Mouse (Mus musculus) liver, embryonic 12.5 days (tissue): Measurements from ENCODE around the gene Cntd1. TPM values are rescaled to one million over a fixed set of nuclear protein-coding genes. Genes with fewer than 3 reads are reported as not detected.
A peak's percentile ranks its signal among the peaks of the same experiment; 100 is the strongest.

Experiments used
- ATAC-seq: fragments of 200-750 bp; cut with Nextera tagmentation; 2 replicates; pipeline ENCODE4 v1.8.0; 2017; ENCODE audit warnings: moderate number of reproducible peaks, mild to moderate bottlenecking, moderate library complexity
- H3K27ac ChIP-seq: fragments of 300-500 bp; sonication (generic); 2 replicates; pipeline ENCODE4 v1.5.1; 2016; ENCODE audit warnings: mild to moderate bottlenecking
- H3K27me3 ChIP-seq: fragments of 300-500 bp; sonication (generic); replicated peaks from 2 replicates; pipeline ENCODE4 v1.6.1; 2016; ENCODE audit warnings: mild to moderate bottlenecking, moderate library complexity
- H3K36me3 ChIP-seq: fragments of 300-500 bp; sonication (generic); 2 replicates; pipeline ENCODE4 v1.6.1; 2016; ENCODE audit warnings: mild to moderate bottlenecking, moderate library complexity
- H3K4me1 ChIP-seq: fragments of 300-500 bp; sonication (generic); 2 replicates; pipeline ENCODE4 v1.6.1; 2016
- H3K4me2 ChIP-seq: fragments of 300-500 bp; sonication (generic); 2 replicates; pipeline ENCODE4 v1.6.1; 2016; ENCODE audit warnings: mild to moderate bottlenecking, moderate library complexity
- H3K4me3 ChIP-seq: fragments of 300-500 bp; sonication (generic); 2 replicates; pipeline ENCODE4 v1.5.1; 2016; ENCODE audit warnings: mild to moderate bottlenecking, moderate library complexity
- H3K9ac ChIP-seq: fragments of 300-500 bp; sonication (generic); 2 replicates; pipeline ENCODE4 v1.6.1; 2016; ENCODE audit warnings: mild to moderate bottlenecking, moderate library complexity
- H3K9me3 ChIP-seq: fragments of 300-500 bp; sonication (generic); replicated peaks from 2 replicates; pipeline ENCODE4 v1.6.1; 2016; ENCODE audit warnings: mild to moderate bottlenecking, moderate library complexity
- WGBS: fragments of 180-500 bp; shearing (Covaris S2); methylation state at CpG from one replicate; pipeline ENCODE4 v1.1.7; 2016; ENCODE audit not compliant: insufficient replicate concordance; 5-methylcytosine and 5-hydroxymethylcytosine counted together
- polyA plus RNA-seq: library from polyadenylated mRNA; unstranded; fragments of >200 nt; fragmentation: Nextera tagmentation; extraction: Ambion mirVana; gene quantifications from 2 replicates; pipeline ENCODE4 v1.2.1, GENCODE M21; 2016

Gene Cntd1
- polyA plus RNA-seq, 1 experiment from 2014 or later = 0.74 TPM

- peak overlapping the region; percentile 2; the same call in 1 of the 2 replicates for H3K4me3 ChIP-seq
- H3K9ac ChIP-seq = peak overlapping the region; percentile 83; the same call in 1 of the 2 replicates
- peaks cover 25% of the 10 kb centered on the region for H3K36me3 ChIP-seq
- peaks cover 33% of the 10 kb centered on the region for H3K4me1 ChIP-seq
- H3K9me3 ChIP-seq = no peaks in the 10 kb centered on the region
- 61% methylated on average over 27 of the region's 27 CpGs for WGBS
- no peak for ATAC-seq
- H3K27me3 ChIP-seq = peaks cover 6% of the 10 kb centered on the region; the same call in 1 of the 2 replicates
- peak overlapping the region; percentile 88 for H3K4me2 ChIP-seq
- H3K27ac ChIP-seq = 0 out of 2 replicates have a peak overlapping the region, but pooled peaks have one; percentile 12
Measured at GRCm38 (mm10) chr11:101276319-101277070, 2.3 kb upstream of the Cntd1 start.

GRCm38 (mm10) chr11:101277381-101278222, 1.2 kb upstream of the Cntd1 start:
- Histone ChIP-seq H3K27ac (peak overlapping the region; percentile 84), H3K36me3 (peaks cover 22% of the 10 kb centered on the region), H3K9ac (peak overlapping the region; percentile 83), H3K4me3 (peak overlapping the region; percentile 85), H3K9me3 (no peaks in the 10 kb centered on the region), H3K4me1 (peaks cover 33% of the 10 kb centered on the region), H3K4me2 (peak overlapping the region; percentile 88), H3K27me3 (peaks cover 6% of the 10 kb centered on the region; the same call in 1 of the 2 replicates)
- peak; percentile 28; the same call in 1 of the 2 replicates for ATAC-seq
- 44% methylated on average over 12 of the region's 12 CpGs for WGBS

GRCm38 (mm10) chr11:101279193-101279569, 369 bp downstream of the Cntd1 start:
- Histone ChIP-seq H3K4me1 (peaks cover 38% of the 10 kb centered on the region), H3K27ac (peak overlapping the region; percentile 84), H3K27me3 (peaks cover 6% of the 10 kb centered on the region; the same call in 1 of the 2 replicates), H3K36me3 (peaks cover 22% of the 10 kb centered on the region), H3K4me3 (peak overlapping the region; percentile 85), H3K4me2 (peak overlapping the region; percentile 88), H3K9ac (peak overlapping the region; percentile 83), H3K9me3 (no peaks in the 10 kb centered on the region)
- ATAC-seq = peak; percentile 53
- 52% methylated on average over 14 of the region's 14 CpGs for WGBS

GRCm38 (mm10) chr11:101280837-101281236, 2.0 kb downstream of the Cntd1 start:
- peaks cover 38% of the 10 kb centered on the region for H3K4me1 ChIP-seq
- H3K9me3 ChIP-seq = no peaks in the 10 kb centered on the region
- H3K27ac ChIP-seq = no peak overlapping the region
- no peak overlapping the region for H3K4me3 ChIP-seq
- no peak overlapping the region for H3K4me2 ChIP-seq
- no peak for ATAC-seq
- H3K27me3 ChIP-seq = peaks cover 6% of the 10 kb centered on the region; the same call in 1 of the 2 replicates
- 59% methylated on average over 7 of the region's 7 CpGs for WGBS
- H3K36me3 ChIP-seq = peaks cover 31% of the 10 kb centered on the region
- H3K9ac ChIP-seq = no peak overlapping the region

GRCm38 (mm10) chr11:101282896-101283295, 4.1 kb downstream of the Cntd1 start:
- no peak for ATAC-seq
- WGBS = 57% methylated on average over 5 of the region's 5 CpGs
- H3K4me1 ChIP-seq = peaks cover 17% of the 10 kb centered on the region
- no peak overlapping the region for H3K9ac ChIP-seq
- H3K4me3 ChIP-seq = no peak overlapping the region
- H3K9me3 ChIP-seq = no peaks in the 10 kb centered on the region
- no peak overlapping the region for H3K27ac ChIP-seq
- peaks cover 33% of the 10 kb centered on the region for H3K36me3 ChIP-seq
- no peak overlapping the region for H3K4me2 ChIP-seq
- H3K27me3 ChIP-seq = peaks cover 6% of the 10 kb centered on the region; the same call in 1 of the 2 replicates

GRCm38 (mm10) chr11:101283805-101284204, 5.0 kb downstream of the Cntd1 start:
- Histone ChIP-seq H3K9me3 (no peaks in the 10 kb centered on the region), H3K27me3 (peaks cover 6% of the 10 kb centered on the region; the same call in 1 of the 2 replicates), H3K4me1 (peaks cover 14% of the 10 kb centered on the region), H3K4me3 (no peak overlapping the region), H3K9ac (no peak overlapping the region), H3K4me2 (no peak overlapping the region), H3K36me3 (peaks cover 42% of the 10 kb centered on the region), H3K27ac (no peak overlapping the region)
- ATAC-seq = no peak
- WGBS = 69% methylated on average over 4 of the region's 4 CpGs

- Histone ChIP-seq H3K36me3 (peaks cover 77% of the 10 kb centered on the region), H3K4me2 (no peak overlapping the region), H3K4me3 (no peak overlapping the region), H3K9me3 (no peaks in the 10 kb centered on the region), H3K27ac (no peak overlapping the region), H3K27me3 (no peaks in the 10 kb centered on the region), H3K9ac (no peak overlapping the region), H3K4me1 (peaks cover 4% of the 10 kb centered on the region; the same call in 1 of the 2 replicates)
- ATAC-seq = no peak
- 64% methylated on average over 9 of the region's 9 CpGs for WGBS
Measured at GRCm38 (mm10) chr11:101287306-101287705, 8.5 kb downstream of the Cntd1 start.

GRCm38 (mm10) chr11:101291231-101291630, 12.4 kb downstream of the Cntd1 start:
- H3K4me3 ChIP-seq = no peak overlapping the region
- no peaks in the 10 kb centered on the region for H3K9me3 ChIP-seq
- 92% methylated on average over 8 of the region's 8 CpGs for WGBS
- ATAC-seq = no peak
- H3K9ac ChIP-seq = no peak overlapping the region
- no peak overlapping the region for H3K27ac ChIP-seq
- H3K27me3 ChIP-seq = no peaks in the 10 kb centered on the region
- peaks cover 98% of the 10 kb centered on the region for H3K36me3 ChIP-seq
- no peak overlapping the region for H3K4me2 ChIP-seq
- no peaks in the 10 kb centered on the region for H3K4me1 ChIP-seq

- H3K9ac ChIP-seq = no peak overlapping the region
- no peak overlapping the region for H3K27ac ChIP-seq
- ATAC-seq = no peak
- H3K4me3 ChIP-seq = no peak overlapping the region
- H3K36me3 ChIP-seq = peaks cover 99% of the 10 kb centered on the region
- no peak overlapping the region for H3K4me2 ChIP-seq
- WGBS = 89% methylated on average over 8 of the region's 8 CpGs
- no peaks in the 10 kb centered on the region for H3K27me3 ChIP-seq
- H3K4me1 ChIP-seq = peaks cover 13% of the 10 kb centered on the region
- no peaks in the 10 kb centered on the region for H3K9me3 ChIP-seq
Measured at GRCm38 (mm10) chr11:101295191-101295590, 16.4 kb downstream of the Cntd1 start.

- H3K9me3 ChIP-seq = no peaks in the 10 kb centered on the region
- peak overlapping the region; percentile 86 for H3K27ac ChIP-seq
- peaks cover 44% of the 10 kb centered on the region for H3K36me3 ChIP-seq
- H3K27me3 ChIP-seq = no peaks in the 10 kb centered on the region
- H3K9ac ChIP-seq = peak overlapping the region; percentile 95
- ATAC-seq = no peak
- WGBS = 55% methylated on average over 7 of the region's 7 CpGs
- peaks cover 37% of the 10 kb centered on the region for H3K4me1 ChIP-seq
- H3K4me3 ChIP-seq = peak overlapping the region; percentile 96
- H3K4me2 ChIP-seq = peak overlapping the region; percentile 92
Measured at GRCm38 (mm10) chr11:101300881-101301280, 22.1 kb downstream of the Cntd1 start.

- H3K36me3 ChIP-seq = peaks cover 38% of the 10 kb centered on the region
- H3K9ac ChIP-seq = peak overlapping the region; percentile 95
- H3K27ac ChIP-seq = peak overlapping the region; percentile 86
- 7% methylated on average over 26 of the region's 26 CpGs for WGBS
- H3K27me3 ChIP-seq = peaks cover 5% of the 10 kb centered on the region; the same call in 1 of the 2 replicates
- H3K4me1 ChIP-seq = peaks cover 37% of the 10 kb centered on the region
- peak overlapping the region; percentile 92 for H3K4me2 ChIP-seq
- peak overlapping the region; percentile 96 for H3K4me3 ChIP-seq
- peak; percentile 50 for ATAC-seq
- H3K9me3 ChIP-seq = no peaks in the 10 kb centered on the region
Measured at GRCm38 (mm10) chr11:101301299-101302003, 22.6 kb downstream of the Cntd1 start.
